In the genomic region with DNA sequence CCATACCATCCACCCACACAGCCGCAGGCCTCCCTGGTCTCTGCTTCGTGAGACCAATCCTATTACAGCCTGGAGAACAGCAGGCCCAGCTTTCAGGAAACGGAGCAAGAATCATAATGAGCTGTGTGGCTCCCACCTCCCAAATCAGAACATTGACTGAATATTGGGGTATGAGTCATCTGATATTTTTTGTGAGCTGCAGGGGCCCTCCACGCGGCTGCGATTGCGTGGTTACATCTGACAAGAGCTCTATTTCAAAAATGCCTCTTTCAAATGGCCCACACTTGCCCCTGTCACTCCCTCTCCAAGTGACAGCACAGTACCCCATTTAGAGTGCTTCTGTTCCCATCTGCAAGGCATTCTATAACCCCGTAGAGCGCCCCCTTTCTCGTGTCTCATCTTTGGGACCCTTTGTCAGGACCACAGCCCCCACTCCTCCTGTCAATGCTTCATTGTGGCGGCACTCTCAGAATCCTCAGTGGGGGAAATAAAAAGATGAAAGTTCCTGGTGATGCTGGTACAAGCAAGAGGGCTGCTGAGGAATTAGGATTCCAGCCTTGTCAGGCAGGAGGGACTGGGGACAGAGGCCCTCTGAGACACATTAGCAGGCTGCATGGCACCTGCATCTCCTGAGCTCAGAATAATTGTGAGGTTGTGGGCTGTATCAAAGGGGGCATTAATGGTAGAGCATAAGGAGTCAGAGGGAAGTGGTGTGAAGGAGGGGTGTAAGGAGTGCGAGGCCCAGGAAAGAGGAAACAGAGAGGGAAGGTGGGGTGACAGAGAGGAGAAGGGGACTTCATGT, we compare ENCODE assay signal across 12 mouse cellular contexts.
DNase-seq lines count a peak whose midpoint lies in the region; ATAC-seq lines count a peak whose summit lies in the region.
"Had no signal": no experiment of that assay in that cellular context is flagged by ENCODE, and none has a peak within 500 bp of the region (broad histone marks: within the 10 kb centered on the region; RNA-seq: fewer than 3 reads in every experiment).

No protein-coding gene starts in this region.

- intact Hi-C loops in left cerebral cortex, postnatal 4 days (cut with DNase I) = no loop called here

- no peaks in the 10 kb centered on the region for H3K27me3 ChIP-seq in hindbrain, embryonic 16.5 days (replicated peaks; ENCODE audit: control insufficient read depth, insufficient read depth, low read length)
- H3K27me3 ChIP-seq: heart, embryonic 15.5 days; stomach, embryonic 15.5 days had no signal

- no peak overlapping the region for H3K4me3 ChIP-seq in hindbrain, embryonic 16.5 days (ENCODE audit: low read length)
- H3K4me3 ChIP-seq: heart, embryonic 15.5 days; stomach, embryonic 15.5 days had no signal

- peak; percentile 79 for ATAC-seq in hindbrain, embryonic 16.5 days
- ATAC-seq in erythroid progenitor cell, adult 5-6 weeks (replicated peaks; ENCODE audit: low FRiP score, poor library complexity, severe bottlenecking) = no peak

- no peak overlapping the region for H3K9ac ChIP-seq in hindbrain, embryonic 16.5 days (ENCODE audit: low read depth, low read length)
- H3K9ac ChIP-seq: heart, embryonic 15.5 days; stomach, embryonic 15.5 days had no signal

- H3K27ac ChIP-seq in hindbrain, embryonic 16.5 days (ENCODE audit: low read depth, low read length) = 0 out of 2 replicates have a peak overlapping the region, but pooled peaks have one; percentile 39
- H3K27ac ChIP-seq: heart, embryonic 15.5 days; stomach, embryonic 15.5 days had no signal

- H3K9me3 ChIP-seq in hindbrain, embryonic 16.5 days (ENCODE audit: control insufficient read depth, low read length) = no peaks in the 10 kb centered on the region
- H3K9me3 ChIP-seq: heart, embryonic 15.5 days; stomach, embryonic 15.5 days had no signal

- no peak overlapping the region for H3K4me2 ChIP-seq in hindbrain, embryonic 16.5 days (ENCODE audit: low read length)
- H3K4me2 ChIP-seq: heart, embryonic 15.5 days; stomach, embryonic 15.5 days had no signal

- H3K36me3 ChIP-seq in hindbrain, embryonic 16.5 days (ENCODE audit: control insufficient read depth, insufficient read depth, low read length) = peaks cover 13% of the 10 kb centered on the region; the same call in 1 of the 2 replicates
- H3K36me3 ChIP-seq: heart, embryonic 15.5 days; stomach, embryonic 15.5 days had no signal

- 56% methylated on average over 12 of the region's 12 CpGs for WGBS in hindbrain, embryonic 16.5 days

- peaks cover 6% of the 10 kb centered on the region for H3K4me1 ChIP-seq in hindbrain, embryonic 16.5 days (ENCODE audit: control insufficient read depth, insufficient read depth, low read depth, low read length)
- H3K4me1 ChIP-seq: heart, embryonic 15.5 days; stomach, embryonic 15.5 days had no signal

- peak; percentile 55 for DNase-seq in layer of hippocampus, adult 11-12 months (ENCODE audit: low spot score)
- DNase-seq in layer of hippocampus, adult 9-10 months (ENCODE audit: low spot score) = no peak
- DNase-seq in left cerebral cortex, postnatal 4 days = peak; percentile 20
- DNase-seq in right cerebral cortex, postnatal 25 days = peak; percentile 34
- DNase-seq in urinary bladder, postnatal 14 days (ENCODE audit: low spot score) = no peak
- DNase-seq in T-cell, adult 2 months (ENCODE audit: low spot score) = no peak
- DNase-seq: kidney, adult 9 months; lung, postnatal 36 days had no signal

Comparison
In these comparisons a context has a peak if more than half of its experiments do, and no peak if none do; other contexts are left out.
1. DNase-seq: peak in layer of hippocampus, adult 11-12 months (single experiment), left cerebral cortex, postnatal 4 days (single experiment) and right cerebral cortex, postnatal 25 days (single experiment); none in layer of hippocampus, adult 9-10 months (single experiment), urinary bladder, postnatal 14 days (single experiment) and T-cell, adult 2 months (single experiment).